Mouse (Mus musculus) C2C12 (cell line): Measurements from ENCODE around the gene Olfr1499.

Experiments
- CTCF ChIP-seq: IDR thresholded peaks from one replicate; pipeline ENCODE4 v1.5.1; 2011; ENCODE audit not compliant: control insufficient read depth, insufficient read depth, insufficient read length
- MAX ChIP-seq: IDR thresholded peaks from one replicate; pipeline ENCODE4 v1.6.1; 2011; ENCODE audit warnings: mild to moderate bottlenecking, control low read depth
- USF1 ChIP-seq: IDR thresholded peaks from one replicate; pipeline ENCODE4 v1.6.1; 2011; ENCODE audit warnings: low read depth, mild to moderate bottlenecking, control low read depth, moderate library complexity

DNA sequence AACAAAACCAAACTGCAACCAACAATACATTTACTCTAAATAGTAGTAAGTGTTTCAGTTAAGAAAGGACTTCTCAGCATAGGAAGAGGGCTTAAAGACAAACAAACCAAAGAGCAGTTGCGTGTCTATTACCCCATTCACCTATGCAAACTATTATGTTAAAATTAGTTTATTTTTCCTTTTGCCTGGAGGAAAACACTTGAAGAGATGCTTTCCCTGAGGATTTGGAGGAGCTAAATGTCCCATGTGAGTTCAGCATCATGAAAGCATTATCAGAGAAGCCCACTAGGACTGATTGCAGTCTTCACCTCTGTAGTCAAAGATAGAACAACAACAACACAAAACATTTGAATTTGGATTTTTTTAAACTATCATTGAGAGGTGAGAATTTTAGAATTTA, 41.7 kb downstream of the Olfr1499 start, which contains the start of gene Olfr1496:
- TF ChIP-seq CTCF (no peak), MAX (no peak), USF1 (no peak)
